Mouse (Mus musculus): Measurements from ENCODE around the gene Phf2. TPM values are rescaled to one million over a fixed set of nuclear protein-coding genes. Genes with fewer than 3 reads are reported as not detected.

Gene Phf2
- polyA plus RNA-seq, 1 experiment, result 21.5 TPM

GRCm38 (mm10) chr13:48911426-48911825, 40.5 kb upstream of the Phf2 start:
- Histone ChIP-seq H3K4me2 (ENCODE audit: low read depth) (no peak overlapping the region), H3ac (ENCODE audit: control insufficient read depth, insufficient read length) (no peak overlapping the region), H3K36me3 (ENCODE audit: control insufficient read depth, insufficient read depth) (peaks cover 40% of the 10 kb centered on the region), H3K4me3 (no peak overlapping the region), H3K27me3 (ENCODE audit: control insufficient read depth, insufficient read depth, insufficient read length) (no peaks in the 10 kb centered on the region), H3K79me2 (ENCODE audit: control insufficient read depth, insufficient read depth) (peaks cover 4% of the 10 kb centered on the region)
- TF ChIP-seq REST (IDR thresholded peaks at IDR 0.05; ENCODE audit: insufficient read depth, insufficient read length), result no peak
- TF ChIP-seq MYOG (IDR thresholded peaks at IDR 0.05; ENCODE audit: control insufficient read depth in 1 of 3, insufficient read depth in 1 of 3, insufficient read length in 2 of 3, low read depth in 2 of 3), result no peak
- no peak for TF ChIP-seq TCF12 (IDR thresholded peaks at IDR 0.05; ENCODE audit: insufficient read depth, poor library complexity, severe bottlenecking)
- no peak for TF ChIP-seq POLR2A (IDR thresholded peaks at IDR 0.05; ENCODE audit: insufficient read length, low read depth)
- no peak for TF ChIP-seq POLR2AphosphoS2 (IDR thresholded peaks at IDR 0.05; ENCODE audit: insufficient read length, low read depth)
- TF ChIP-seq TCF3 (IDR thresholded peaks at IDR 0.05; ENCODE audit: insufficient read length, low read depth), result no peak
- TF ChIP-seq MAX (IDR thresholded peaks at IDR 0.05; ENCODE audit: low read depth), result no peak
- TF ChIP-seq USF1 (IDR thresholded peaks at IDR 0.05; ENCODE audit: low read depth), result no peak
- no peak for TF ChIP-seq MYOD1 (IDR thresholded peaks at IDR 0.05; ENCODE audit: control insufficient read depth in 1 of 3, insufficient read length in 2 of 3, low read depth in 2 of 3)
- TF ChIP-seq SRF (IDR thresholded peaks at IDR 0.05; ENCODE audit: control insufficient read depth, insufficient read length, low read depth), result no peak
- no peak for TF ChIP-seq E2F4 (IDR thresholded peaks at IDR 0.05; ENCODE audit: insufficient read depth)
- TF ChIP-seq CEBPB (IDR thresholded peaks at IDR 0.05; ENCODE audit: insufficient read depth, poor library complexity, severe bottlenecking), result no peak

- Histone ChIP-seq H3K36me3 (ENCODE audit: control insufficient read depth, insufficient read depth) (peaks cover 46% of the 10 kb centered on the region), H3K27me3 (ENCODE audit: control insufficient read depth, insufficient read depth, insufficient read length) (no peaks in the 10 kb centered on the region), H3K79me2 (ENCODE audit: control insufficient read depth, insufficient read depth) (peaks cover 8% of the 10 kb centered on the region), H3K4me2 (ENCODE audit: low read depth) (no peak overlapping the region), H3K4me3 (no peak overlapping the region), H3ac (ENCODE audit: control insufficient read depth, insufficient read length) (no peak overlapping the region)
- no peak for TF ChIP-seq POLR2A (IDR thresholded peaks at IDR 0.05; ENCODE audit: insufficient read length, low read depth)
- no peak for TF ChIP-seq MYOD1 (IDR thresholded peaks at IDR 0.05; ENCODE audit: control insufficient read depth in 1 of 3, insufficient read length in 2 of 3, low read depth in 2 of 3)
- TF ChIP-seq E2F4 (IDR thresholded peaks at IDR 0.05; ENCODE audit: insufficient read depth), result no peak
- no peak for TF ChIP-seq TCF3 (IDR thresholded peaks at IDR 0.05; ENCODE audit: insufficient read length, low read depth)
- TF ChIP-seq SRF (IDR thresholded peaks at IDR 0.05; ENCODE audit: control insufficient read depth, insufficient read length, low read depth), result no peak
- TF ChIP-seq POLR2AphosphoS2 (IDR thresholded peaks at IDR 0.05; ENCODE audit: insufficient read length, low read depth), result no peak
- TF ChIP-seq REST (IDR thresholded peaks at IDR 0.05; ENCODE audit: insufficient read depth, insufficient read length), result no peak
- TF ChIP-seq TCF12 (IDR thresholded peaks at IDR 0.05; ENCODE audit: insufficient read depth, poor library complexity, severe bottlenecking), result no peak
- TF ChIP-seq MAX (IDR thresholded peaks at IDR 0.05; ENCODE audit: low read depth), result no peak
- no peak for TF ChIP-seq MYOG (IDR thresholded peaks at IDR 0.05; ENCODE audit: control insufficient read depth in 1 of 3, insufficient read depth in 1 of 3, insufficient read length in 2 of 3, low read depth in 2 of 3)
- no peak for TF ChIP-seq CEBPB (IDR thresholded peaks at IDR 0.05; ENCODE audit: insufficient read depth, poor library complexity, severe bottlenecking)
- no peak for TF ChIP-seq USF1 (IDR thresholded peaks at IDR 0.05; ENCODE audit: low read depth)
These were observed 34.5 kb upstream of the Phf2 start for GRCm38 (mm10) chr13:48905458-48905857.

GRCm38 (mm10) chr13:48895376-48895775, 24.5 kb upstream of the Phf2 start:
- Histone ChIP-seq H3K4me3 (no peak overlapping the region), H3ac (ENCODE audit: control insufficient read depth, insufficient read length) (no peak overlapping the region), H3K27me3 (ENCODE audit: control insufficient read depth, insufficient read depth, insufficient read length) (no peaks in the 10 kb centered on the region), H3K36me3 (ENCODE audit: control insufficient read depth, insufficient read depth) (peaks cover 46% of the 10 kb centered on the region), H3K4me2 (ENCODE audit: low read depth) (no peak overlapping the region), H3K79me2 (ENCODE audit: control insufficient read depth, insufficient read depth) (no peaks in the 10 kb centered on the region)
- TF ChIP-seq SRF (IDR thresholded peaks at IDR 0.05; ENCODE audit: control insufficient read depth, insufficient read length, low read depth), result no peak
- TF ChIP-seq CEBPB (IDR thresholded peaks at IDR 0.05; ENCODE audit: insufficient read depth, poor library complexity, severe bottlenecking), result no peak
- no peak for TF ChIP-seq REST (IDR thresholded peaks at IDR 0.05; ENCODE audit: insufficient read depth, insufficient read length)
- no peak for TF ChIP-seq TCF12 (IDR thresholded peaks at IDR 0.05; ENCODE audit: insufficient read depth, poor library complexity, severe bottlenecking)
- TF ChIP-seq USF1 (IDR thresholded peaks at IDR 0.05; ENCODE audit: low read depth), result no peak
- TF ChIP-seq MYOD1 (IDR thresholded peaks at IDR 0.05; ENCODE audit: control insufficient read depth in 1 of 3, insufficient read length in 2 of 3, low read depth in 2 of 3), result no peak
- TF ChIP-seq MYOG (IDR thresholded peaks at IDR 0.05; ENCODE audit: control insufficient read depth in 1 of 3, insufficient read depth in 1 of 3, insufficient read length in 2 of 3, low read depth in 2 of 3), result no peak
- TF ChIP-seq TCF3 (IDR thresholded peaks at IDR 0.05; ENCODE audit: insufficient read length, low read depth), result no peak
- no peak for TF ChIP-seq POLR2A (IDR thresholded peaks at IDR 0.05; ENCODE audit: insufficient read length, low read depth)
- TF ChIP-seq MAX (IDR thresholded peaks at IDR 0.05; ENCODE audit: low read depth), result no peak
- no peak for TF ChIP-seq POLR2AphosphoS2 (IDR thresholded peaks at IDR 0.05; ENCODE audit: insufficient read length, low read depth)
- no peak for TF ChIP-seq E2F4 (IDR thresholded peaks at IDR 0.05; ENCODE audit: insufficient read depth)

GRCm38 (mm10) chr13:48890260-48890960, 19.5 kb upstream of the Phf2 start:
- H3K4me2 ChIP-seq (ENCODE audit: low read depth), result no peak overlapping the region
- H3ac ChIP-seq (ENCODE audit: control insufficient read depth, insufficient read length), result no peak overlapping the region
- no peaks in the 10 kb centered on the region for H3K79me2 ChIP-seq (ENCODE audit: control insufficient read depth, insufficient read depth)
- H3K36me3 ChIP-seq (ENCODE audit: control insufficient read depth, insufficient read depth), result peaks cover 45% of the 10 kb centered on the region
- no peak overlapping the region for H3K4me3 ChIP-seq
- H3K27me3 ChIP-seq (ENCODE audit: control insufficient read depth, insufficient read depth, insufficient read length), result no peaks in the 10 kb centered on the region
- TF ChIP-seq SRF (IDR thresholded peaks at IDR 0.05; ENCODE audit: control insufficient read depth, insufficient read length, low read depth), result no peak
- TF ChIP-seq USF1 (IDR thresholded peaks at IDR 0.05; ENCODE audit: low read depth), result no peak
- no peak for TF ChIP-seq MAX (IDR thresholded peaks at IDR 0.05; ENCODE audit: low read depth)
- no peak for TF ChIP-seq MYOD1 (IDR thresholded peaks at IDR 0.05; ENCODE audit: control insufficient read depth in 1 of 3, insufficient read length in 2 of 3, low read depth in 2 of 3)
- no peak for TF ChIP-seq CEBPB (IDR thresholded peaks at IDR 0.05; ENCODE audit: insufficient read depth, poor library complexity, severe bottlenecking)
- TF ChIP-seq E2F4 (IDR thresholded peaks at IDR 0.05; ENCODE audit: insufficient read depth), result no peak
- no peak for TF ChIP-seq TCF3 (IDR thresholded peaks at IDR 0.05; ENCODE audit: insufficient read length, low read depth)
- TF ChIP-seq TCF12 (IDR thresholded peaks at IDR 0.05; ENCODE audit: insufficient read depth, poor library complexity, severe bottlenecking), result no peak
- no peak for TF ChIP-seq POLR2AphosphoS2 (IDR thresholded peaks at IDR 0.05; ENCODE audit: insufficient read length, low read depth)
- TF ChIP-seq MYOG (IDR thresholded peaks at IDR 0.05; ENCODE audit: control insufficient read depth in 1 of 3, insufficient read depth in 1 of 3, insufficient read length in 2 of 3, low read depth in 2 of 3), result no peak
- no peak for TF ChIP-seq POLR2A (IDR thresholded peaks at IDR 0.05; ENCODE audit: insufficient read length, low read depth)
- TF ChIP-seq REST (IDR thresholded peaks at IDR 0.05; ENCODE audit: insufficient read depth, insufficient read length), result no peak
